Mouse (Mus musculus) macrophage (primary cell): Measurements from ENCODE around the gene Zfhx3. TPM values are rescaled to one million over a fixed set of nuclear protein-coding genes. Genes with fewer than 3 reads are reported as not detected.

Source experiments
- H3K27ac ChIP-seq: fragments of 350-480 bp; formaldehyde crosslinking; 2 replicates; pipeline ENCODE4 v1.9.0; 2021
- H3K36me3 ChIP-seq: fragments of 350-480 bp; formaldehyde crosslinking; 2 replicates; pipeline ENCODE4 v1.9.0; 2021; ENCODE audit errors: inconsistent target
- H3K4me3 ChIP-seq: fragments of 350-480 bp; formaldehyde crosslinking; 2 replicates; pipeline ENCODE4 v1.9.0; 2021; ENCODE audit errors: inconsistent target
- H3K79me2 ChIP-seq: fragments of 350-480 bp; formaldehyde crosslinking; 2 replicates; pipeline ENCODE4 v1.9.0; 2021; ENCODE audit errors: inconsistent target
- WGBS: methylation state at CpG from one replicate; pipeline ENCODE4 v1.1.7; 2026; ENCODE audit warnings: inconsistent platforms; ENCODE audit not compliant: missing documents; 5-methylcytosine and 5-hydroxymethylcytosine counted together
- polyA plus RNA-seq: library from polyadenylated mRNA; stranded (reverse); fragments of 250-400 nt; gene quantifications from 3 replicates; pipeline ENCODE4 v1.2.4, GENCODE M21; 2018; ENCODE audit warnings: inconsistent platforms

The Zfhx3 gene
- polyA plus RNA-seq, 1 experiment from 2014 or later = 5.3 TPM

GRCm38 (mm10) chr8:108363435-108363834 is 421.0 kb downstream of the Zfhx3 start:
- Histone ChIP-seq H3K27ac (no peak overlapping the region), H3K36me3 (no peaks in the 10 kb centered on the region), H3K79me2 (no peaks in the 10 kb centered on the region), H3K4me3 (no peak overlapping the region)
- WGBS = 39% methylated on average over 5 of the region's 5 CpGs

- Histone ChIP-seq H3K4me3 (no peak overlapping the region), H3K36me3 (no peaks in the 10 kb centered on the region), H3K79me2 (no peaks in the 10 kb centered on the region), H3K27ac (no peak overlapping the region)
- 72% methylated on average over 8 of the region's 8 CpGs for WGBS
These were observed 421.4 kb downstream of the Zfhx3 start for GRCm38 (mm10) chr8:108363856-108364255.

- WGBS = 76% methylated on average over 6 of the region's 6 CpGs
- no peak overlapping the region for H3K4me3 ChIP-seq
- no peaks in the 10 kb centered on the region for H3K79me2 ChIP-seq
- H3K27ac ChIP-seq = no peak overlapping the region
- H3K36me3 ChIP-seq = no peaks in the 10 kb centered on the region
These were observed 426.6 kb downstream of the Zfhx3 start for GRCm38 (mm10) chr8:108369081-108369480.

GRCm38 (mm10) chr8:108370731-108371130 is 428.3 kb downstream of the Zfhx3 start:
- Histone ChIP-seq H3K36me3 (no peaks in the 10 kb centered on the region), H3K4me3 (no peak overlapping the region), H3K79me2 (no peaks in the 10 kb centered on the region), H3K27ac (no peak overlapping the region)
- 93% methylated on average over 6 of the region's 6 CpGs for WGBS

GRCm38 (mm10) chr8:108373046-108373445 is 430.6 kb downstream of the Zfhx3 start:
- no peak overlapping the region for H3K27ac ChIP-seq
- whole genome bisulfite sequencing = 65% methylated on average over 7 of the region's 7 CpGs

GRCm38 (mm10) chr8:108378036-108378435 is 435.6 kb downstream of the Zfhx3 start:
- H3K27ac ChIP-seq = no peak overlapping the region
- 95% methylated on average over 2 of the region's 2 CpGs for WGBS

More at GRCm38 (mm10) chr8:108373046-108373445, 430.6 kb downstream of the Zfhx3 start:
- H3K4me3 ChIP-seq = no peak overlapping the region
- no peaks in the 10 kb centered on the region for H3K79me2 ChIP-seq
- no peaks in the 10 kb centered on the region for H3K36me3 ChIP-seq

GRCm38 (mm10) chr8:108383121-108383520 is 440.7 kb downstream of the Zfhx3 start:
- Histone ChIP-seq H3K4me3 (no peak overlapping the region), H3K79me2 (no peaks in the 10 kb centered on the region), H3K36me3 (no peaks in the 10 kb centered on the region), H3K27ac (no peak overlapping the region)
- 89% methylated on average over 4 of the region's 4 CpGs for WGBS

More at GRCm38 (mm10) chr8:108378036-108378435, 435.6 kb downstream of the Zfhx3 start:
- H3K4me3 ChIP-seq = no peak overlapping the region
- H3K36me3 ChIP-seq = no peaks in the 10 kb centered on the region
- no peaks in the 10 kb centered on the region for H3K79me2 ChIP-seq

- Histone ChIP-seq H3K4me3 (no peak overlapping the region), H3K36me3 (no peaks in the 10 kb centered on the region), H3K79me2 (no peaks in the 10 kb centered on the region), H3K27ac (peak overlapping the region; percentile 27)
- 26% methylated on average over 21 of the region's 22 CpGs for WGBS
These were observed 444.9 kb downstream of the Zfhx3 start for GRCm38 (mm10) chr8:108387160-108387912.

GRCm38 (mm10) chr8:108387913-108388274 is 445.4 kb downstream of the Zfhx3 start:
- Histone ChIP-seq H3K79me2 (no peaks in the 10 kb centered on the region), H3K27ac (no peak overlapping the region), H3K36me3 (no peaks in the 10 kb centered on the region), H3K4me3 (no peak overlapping the region)
- 90% methylated on average over 7 of the region's 8 CpGs for WGBS

GRCm38 (mm10) chr8:108392909-108393308 is 450.5 kb downstream of the Zfhx3 start:
- Histone ChIP-seq H3K79me2 (no peaks in the 10 kb centered on the region), H3K27ac (no peak overlapping the region), H3K4me3 (no peak overlapping the region), H3K36me3 (no peaks in the 10 kb centered on the region)
- 24% methylated on average over 9 of the region's 9 CpGs for WGBS

GRCm38 (mm10) chr8:108402149-108402548 is 459.7 kb downstream of the Zfhx3 start:
- Histone ChIP-seq H3K27ac (no peak overlapping the region), H3K4me3 (no peak overlapping the region), H3K36me3 (no peaks in the 10 kb centered on the region), H3K79me2 (no peaks in the 10 kb centered on the region)
- WGBS = 31% methylated on average over 9 of the region's 9 CpGs

GRCm38 (mm10) chr8:108406716-108407494 is 464.5 kb downstream of the Zfhx3 start:
- no peak overlapping the region for H3K27ac ChIP-seq
- no peak overlapping the region for H3K4me3 ChIP-seq
- H3K79me2 ChIP-seq = no peaks in the 10 kb centered on the region
- no peaks in the 10 kb centered on the region for H3K36me3 ChIP-seq
- WGBS = 66% methylated on average over 25 of the region's 25 CpGs

GRCm38 (mm10) chr8:108419162-108419844 is 476.9 kb downstream of the Zfhx3 start:
- Histone ChIP-seq H3K36me3 (no peaks in the 10 kb centered on the region), H3K27ac (no peak overlapping the region), H3K4me3 (no peak overlapping the region), H3K79me2 (no peaks in the 10 kb centered on the region)
- 93% methylated on average over 15 of the region's 15 CpGs for WGBS

GRCm38 (mm10) chr8:108422521-108422920 is 480.1 kb downstream of the Zfhx3 start:
- 72% methylated on average over 3 of the region's 3 CpGs for WGBS
- Histone ChIP-seq H3K27ac (no peak overlapping the region), H3K36me3 (no peaks in the 10 kb centered on the region), H3K79me2 (no peaks in the 10 kb centered on the region), H3K4me3 (no peak overlapping the region)

- Histone ChIP-seq H3K4me3 (no peak overlapping the region), H3K79me2 (no peaks in the 10 kb centered on the region), H3K36me3 (no peaks in the 10 kb centered on the region), H3K27ac (no peak overlapping the region)
- 46% methylated on average over 8 of the region's 8 CpGs for WGBS
These were observed 481.9 kb downstream of the Zfhx3 start for GRCm38 (mm10) chr8:108424337-108424736.
